ENCODE assay signal across 8 mouse cellular contexts in the genomic region with DNA sequence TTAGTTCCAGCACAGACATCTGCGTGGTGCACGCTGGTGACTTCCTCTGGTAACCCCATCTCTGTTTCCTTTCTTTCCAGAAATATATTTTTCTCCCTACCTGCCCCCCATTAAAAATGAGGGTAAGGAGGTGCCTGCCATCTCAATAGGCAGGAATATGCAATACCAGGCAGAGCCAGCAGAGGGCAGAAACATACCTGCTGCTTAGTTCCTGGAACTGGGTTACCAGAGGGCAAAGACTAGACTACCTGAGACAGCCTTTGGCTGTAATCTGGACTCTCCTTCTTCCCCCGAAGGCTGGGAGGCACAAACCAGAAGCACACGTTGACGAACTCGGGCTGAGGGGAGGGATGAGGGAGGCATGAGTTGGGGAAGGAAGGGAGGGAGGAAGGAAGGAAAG. TPM values are rescaled to one million over a fixed set of nuclear protein-coding genes. Genes with fewer than 3 reads are reported as not detected.
A peak's percentile ranks its signal among the peaks of the same experiment; 100 is the strongest.
DNase-seq lines count a peak whose midpoint lies in the region; ATAC-seq and TF ChIP-seq lines count a peak whose summit lies in the region.
"Had no signal": no experiment of that assay in that cellular context is flagged by ENCODE, and none has a peak within 500 bp of the region (broad histone marks: within the 10 kb centered on the region; RNA-seq: fewer than 3 reads in every experiment).

No protein-coding gene starts in this region.

- H3K27ac ChIP-seq in ES-E14 (ENCODE audit: insufficient read depth, low read depth, low read length, poor library complexity, severe bottlenecking): peak overlapping the region; percentile 34; the same call in 1 of the 2 replicates
- H3K27ac ChIP-seq: lung, embryonic 15.5 days had no signal

- H3K4me3 ChIP-seq in ES-E14 (ENCODE audit: insufficient read depth in 1 of 2, low read depth in 1 of 2, low read length in 2 of 2, poor library complexity in 1 of 2, severe bottlenecking in 1 of 2): peak overlapping the region; percentile 60 to 62
- H3K4me3 ChIP-seq: lung, embryonic 15.5 days had no signal

- peaks cover 8 to 18% of the 10 kb centered on the region in 2 experiments; a peak in 2 of 4 replicates for H3K4me1 ChIP-seq in ES-E14 (ENCODE audit: control insufficient read depth in 2 of 2, insufficient read depth in 2 of 2, low read length in 2 of 2, poor library complexity in 1 of 2)
- H3K4me1 ChIP-seq: lung, embryonic 15.5 days had no signal

- peak overlapping the region; percentile 71; the same call in 1 of the 2 replicates for H3K9ac ChIP-seq in ES-E14 (ENCODE audit: insufficient read depth, low read depth, low read length, poor library complexity, severe bottlenecking)
- H3K9ac ChIP-seq: lung, embryonic 15.5 days had no signal

- no peaks in the 10 kb centered on the region for H3K9me3 ChIP-seq in ES-E14 (ENCODE audit: control insufficient read depth, insufficient read depth, low read depth, low read length)
- H3K9me3 ChIP-seq: lung, embryonic 15.5 days had no signal

- DNase-seq in ES-E14 (ENCODE audit: low read depth, low spot score): peak; percentile 76
- peak; percentile 84 to 85 for DNase-seq in adrenal gland, adult 18-20 months (ENCODE audit: low spot score in 2 of 2)
- DNase-seq in embryo, embryonic 10.5 days (ENCODE audit: low spot score): peak; percentile 78
- peak; percentile 89 for DNase-seq in heart, postnatal 4 days
- peak; percentile 69 to 78 for DNase-seq in layer of hippocampus, postnatal 36 days
- DNase-seq in spleen, postnatal 10 days (ENCODE audit: low spot score in 2 of 2): peak; percentile 81 to 89

- ATAC-seq in megakaryocyte progenitor cell, adult 5-6 weeks (replicated peaks; ENCODE audit: poor library complexity): peak; percentile 90

- peaks cover 9% of the 10 kb centered on the region; the same call in 1 of the 2 replicates for H3K36me3 ChIP-seq in ES-E14 (ENCODE audit: control insufficient read depth, insufficient read depth, low read length, poor library complexity, severe bottlenecking)

- in situ Hi-C loops in ES-E14 (cut with MboI; ENCODE audit: low sequenced_read_pairs in 2 of 2, unreplicated experiment in 2 of 2): no loop called here

TF ChIP-seq in ES-E14, 5 proteins besides CTCF, POLR2A, EP300 and RAD21:
- TF ChIP-seq HCFC1 (IDR thresholded peaks at IDR 0.05; ENCODE audit: borderline replicate concordance, insufficient read depth, low read length): no peak
- peak; percentile 35; the same call in 1 of the 2 replicates for TF ChIP-seq ZC3H11A (IDR thresholded peaks at IDR 0.05; ENCODE audit: borderline replicate concordance, low read depth, low read length)
- TF ChIP-seq ZNF384 (IDR thresholded peaks at IDR 0.05; ENCODE audit: low read depth, low read length): no peak
- TF ChIP-seq MAFK (IDR thresholded peaks at IDR 0.05; ENCODE audit: insufficient read depth, low read depth, low read length): no peak
- TF ChIP-seq CHD2 (IDR thresholded peaks at IDR 0.05; ENCODE audit: low read depth, low read length): no peak

RNA-seq across cellular contexts. Expression of gene Zfp740, which starts 24.8 kb away (rescaled TPM):
- total RNA-seq in ES-E14 (2012; rRNA removed): 97.3 and 98.5 TPM in 2 replicates
- total RNA-seq in adrenal gland, adult 18-20 months (2021): 10 to 100 TPM; 49.8 to 65.0 TPM
- total RNA-seq in heart, postnatal 4 days (2021): 10 to 100 TPM; 45.3 to 49.4 TPM
- 10 to 100 TPM; 68.8 to 69.4 TPM for total RNA-seq in layer of hippocampus, postnatal 36 days (2021)
- total RNA-seq in megakaryocyte progenitor cell, adult 5-6 weeks (2015): 19.7 and 28.7 TPM in 2 replicates
- 28.3 and 29.5 TPM in 2 replicates for total RNA-seq in megakaryocyte progenitor cell, adult 5-6 weeks (2017)

RNA-seq across cellular contexts. Expression of gene Csad, which starts 26.2 kb away (rescaled TPM):
- total RNA-seq in ES-E14 (2012; rRNA removed): 47.3 and 51.9 TPM in 2 replicates
- 100 to 1,000 TPM in 1 of 2 experiments, 10 to 100 TPM in 1; 81.7 to 106 TPM for total RNA-seq in adrenal gland, adult 18-20 months (2021)
- total RNA-seq in heart, postnatal 4 days (2021): 10 to 100 TPM; 26.8 to 29.9 TPM
- 10 to 100 TPM; 37.1 to 39.5 TPM for total RNA-seq in layer of hippocampus, postnatal 36 days (2021)
- total RNA-seq in megakaryocyte progenitor cell, adult 5-6 weeks (2015): 6.3 and 10.2 TPM in 2 replicates
- 6.4 and 8.1 TPM in 2 replicates for total RNA-seq in megakaryocyte progenitor cell, adult 5-6 weeks (2017)

RNA-seq across cellular contexts. Expression of gene Soat2, which starts 28.0 kb away (rescaled TPM):
- 5.3 and 9.5 TPM in 2 replicates for total RNA-seq in ES-E14 (2012; rRNA removed)
- under 1 TPM; 0.26 to 0.56 TPM for total RNA-seq in adrenal gland, adult 18-20 months (2021)
- under 1 TPM; 0.11 to 0.17 TPM for total RNA-seq in heart, postnatal 4 days (2021)
- total RNA-seq in layer of hippocampus, postnatal 36 days (2021): under 1 TPM in 1 of 2 experiments, not detected in 1; 0.23 TPM
- total RNA-seq in megakaryocyte progenitor cell, adult 5-6 weeks (2015): 0.73 and 1.9 TPM in 2 replicates
- total RNA-seq in megakaryocyte progenitor cell, adult 5-6 weeks (2017): 1.2 and 3.3 TPM in 2 replicates

RNA-seq across cellular contexts. Expression of gene Igfbp6, which starts 34.1 kb away (rescaled TPM):
- total RNA-seq in ES-E14 (2012; rRNA removed): 4.2 and 7.5 TPM in 2 replicates
- total RNA-seq in adrenal gland, adult 18-20 months (2021): 10 to 100 TPM; 45.1 to 66.2 TPM
- 10 to 100 TPM; 10.0 to 12.5 TPM for total RNA-seq in heart, postnatal 4 days (2021)
- 1 to 10 TPM; 8.2 to 8.9 TPM for total RNA-seq in layer of hippocampus, postnatal 36 days (2021)
- not detected in 2 replicates for total RNA-seq in megakaryocyte progenitor cell, adult 5-6 weeks (2015)
- total RNA-seq in megakaryocyte progenitor cell, adult 5-6 weeks (2017): not detected in 2 replicates

RNA-seq across cellular contexts. Expression of gene Spryd3, which starts 42.2 kb away (rescaled TPM):
- total RNA-seq in ES-E14 (2012; rRNA removed): 22.7 and 34.8 TPM in 2 replicates
- 10 to 100 TPM; 33.0 to 36.9 TPM for total RNA-seq in adrenal gland, adult 18-20 months (2021)
- 10 to 100 TPM; 19.9 to 22.6 TPM for total RNA-seq in heart, postnatal 4 days (2021)
- 100 to 1,000 TPM; 141 to 151 TPM for total RNA-seq in layer of hippocampus, postnatal 36 days (2021)
- 2.9 and 3.2 TPM in 2 replicates for total RNA-seq in megakaryocyte progenitor cell, adult 5-6 weeks (2015)
- total RNA-seq in megakaryocyte progenitor cell, adult 5-6 weeks (2017): 11.5 and 17.9 TPM in 2 replicates

Comparison
In these comparisons a context has a peak if more than half of its experiments do, and no peak if none do; other contexts are left out.
1. Peak in every context shown above with its lines: DNase-seq, ATAC-seq, H3K4me3 ChIP-seq and H3K27ac ChIP-seq.